Mouse (Mus musculus): ENCODE measurements around the gene Spa17.

The Spa17 gene

DNA sequence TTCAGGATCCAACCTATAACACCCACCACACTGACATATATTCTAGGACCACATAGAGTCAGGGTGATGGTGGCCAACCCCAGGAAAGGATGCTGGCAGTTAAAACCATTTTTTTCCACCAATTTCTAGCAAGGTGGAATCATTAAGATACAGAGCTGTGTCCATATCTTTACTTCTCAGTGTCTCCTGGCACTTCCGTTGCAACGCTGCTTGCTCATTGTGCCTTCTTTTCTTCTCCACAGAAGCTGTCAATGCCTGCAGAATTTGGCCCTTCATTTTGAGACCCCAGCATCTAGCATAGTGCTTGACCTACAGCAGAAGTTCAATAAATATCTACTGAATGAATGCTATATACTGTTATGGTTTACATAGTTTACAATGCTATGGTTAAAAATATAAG is 46.5 kb downstream of the Spa17 start:
- DNase-seq (ENCODE audit: low spot score in 2 of 2), result no peak

DNA sequence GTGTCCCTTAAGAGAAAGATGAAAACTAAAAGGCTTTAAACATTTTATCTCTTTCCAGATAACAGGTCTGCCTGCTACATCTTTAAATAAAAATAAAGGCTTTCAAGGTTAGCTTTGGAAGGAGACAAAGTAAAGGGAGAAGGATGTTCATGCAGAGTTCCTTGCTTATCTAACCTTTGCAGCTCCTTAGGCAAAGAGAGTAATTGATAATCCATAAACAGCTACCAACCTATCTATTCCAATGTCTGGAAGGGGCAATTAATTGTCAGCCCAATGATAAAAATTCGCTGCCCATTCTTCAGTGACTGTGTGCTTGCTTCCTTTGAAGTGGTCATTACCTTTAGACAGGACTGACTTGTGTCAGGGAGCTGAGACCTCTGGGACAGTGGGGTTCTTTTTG is 49.7 kb downstream of the Spa17 start:
- no peak for DNase-seq (ENCODE audit: low spot score in 2 of 2)

DNA sequence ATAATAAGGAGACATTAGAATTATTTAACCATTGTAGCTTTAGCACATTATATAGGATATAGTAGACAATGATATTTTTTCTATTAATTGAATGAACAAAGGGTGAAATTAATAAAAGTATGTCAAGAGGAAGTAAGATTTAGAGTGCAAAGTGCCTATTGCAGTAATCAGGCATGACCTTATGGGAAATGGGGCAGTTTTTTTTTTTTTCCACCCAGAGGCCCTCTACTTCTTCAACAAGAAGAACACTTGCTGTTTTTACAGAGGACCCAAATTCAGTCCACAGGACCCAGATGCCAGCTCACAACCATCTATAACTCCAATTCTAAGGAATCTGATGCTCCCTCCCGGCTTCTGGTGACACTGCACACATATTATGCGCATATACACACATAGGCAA is 52.9 kb downstream of the Spa17 start:
- no peak for DNase-seq (ENCODE audit: low spot score in 2 of 2)

DNA sequence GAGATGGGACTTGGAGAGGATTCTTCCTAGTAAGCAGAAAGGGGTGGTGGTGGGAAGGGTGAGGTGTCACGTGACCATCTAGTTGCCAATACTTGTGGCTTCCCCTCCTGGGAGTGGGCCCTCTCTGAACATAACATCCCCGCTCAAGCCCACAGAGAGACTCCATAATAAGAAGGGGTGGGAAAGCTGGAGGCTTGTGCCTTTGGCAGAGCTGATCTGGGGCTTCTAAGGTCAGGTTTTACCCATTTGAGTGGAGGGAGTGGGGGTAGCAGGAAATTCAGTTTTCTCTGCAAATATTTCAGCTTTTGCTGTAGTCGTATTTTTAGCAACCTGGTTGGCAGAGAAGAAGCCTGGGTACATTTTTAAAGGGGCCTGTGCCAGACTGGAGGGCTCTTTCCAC is 57.2 kb downstream of the Spa17 start:
- no peak for DNase-seq (ENCODE audit: low spot score in 2 of 2)

DNA sequence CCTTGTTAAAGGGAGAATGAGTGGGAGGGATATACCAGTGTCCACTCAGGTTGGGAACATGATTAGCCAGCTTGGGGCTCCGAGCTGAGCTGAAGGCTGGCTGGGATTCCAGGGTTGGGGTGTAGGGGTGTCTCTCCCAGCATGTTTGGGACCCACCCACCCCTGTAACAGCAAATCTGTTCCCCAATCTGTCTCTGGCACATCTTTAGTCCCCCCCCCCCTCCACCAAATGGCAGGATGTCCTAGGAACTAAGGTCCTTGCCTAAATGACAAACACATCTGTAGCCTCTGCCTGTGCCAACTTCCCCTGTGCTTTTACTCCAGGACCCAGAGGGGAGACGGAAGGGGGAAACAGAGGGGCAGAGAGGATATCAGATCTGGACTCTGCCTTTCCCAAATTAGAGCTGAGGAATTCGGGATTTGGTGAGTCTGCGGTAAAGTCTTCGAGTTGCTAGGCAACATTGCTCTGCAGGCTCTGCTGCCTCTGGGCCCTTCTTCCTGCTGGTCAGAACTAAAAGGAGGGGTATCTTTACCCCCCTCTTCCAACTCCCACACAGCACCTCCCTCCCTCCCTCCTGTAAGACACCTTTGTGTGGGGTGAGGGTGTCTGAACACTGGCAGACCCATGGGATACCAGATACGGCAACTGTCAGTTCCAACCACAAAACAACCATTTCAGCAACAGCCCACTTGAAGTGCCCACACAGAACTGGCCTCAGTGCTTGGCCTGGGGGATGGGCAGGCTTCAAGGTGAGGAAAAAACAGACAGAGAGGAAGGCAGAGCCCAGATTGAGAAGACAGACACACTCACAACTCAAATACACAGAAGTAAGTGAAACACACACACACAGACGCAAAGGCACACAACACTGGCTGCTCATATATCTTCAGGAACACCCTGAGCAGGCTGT is 58.4 kb downstream of the Spa17 start, which contains the start of gene Siae:
TSS of gene Siae (plus strand) at position 861 of the 911 bp plus-strand sequence.
- DNase-seq (ENCODE audit: low spot score in 2 of 2), result no peak

DNA sequence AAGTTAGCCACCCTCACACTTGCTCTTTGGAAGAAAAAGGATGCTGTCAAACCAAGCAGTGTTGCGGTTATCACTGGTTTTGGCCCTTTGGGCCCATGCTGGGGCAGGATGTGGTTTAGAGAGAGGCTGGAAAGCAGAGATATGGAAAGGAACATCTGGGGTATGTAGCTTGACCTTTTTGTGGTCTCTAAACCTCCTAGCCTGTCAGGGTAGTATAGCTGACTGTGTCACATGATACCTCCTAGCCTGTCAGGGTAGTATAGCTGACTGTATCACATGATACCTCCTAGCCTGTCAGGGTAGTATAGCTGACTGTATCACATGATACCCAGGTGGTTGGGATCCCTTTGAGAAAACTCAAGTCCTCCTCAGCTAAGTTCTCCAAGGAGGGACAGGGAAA is 59.2 kb downstream of the Spa17 start:
- no peak for DNase-seq (ENCODE audit: low spot score in 2 of 2)

Data from spleen, postnatal 14 days (tissue).